Mouse (Mus musculus) brain, embryonic 14.5 days (tissue): ENCODE data around the gene Palm3.

Source experiments
- CTCF ChIP-seq: fragments of 200-500 bp; IDR thresholded peaks from 2 replicates; pipeline ENCODE4 v1.5.1; 2012; ENCODE audit warnings: inconsistent platforms, mild to moderate bottlenecking, moderate library complexity, borderline replicate concordance; ENCODE audit not compliant: insufficient read depth, insufficient read length; ENCODE audit errors: extremely low read depth
- POLR2A ChIP-seq: fragments of 200-500 bp; IDR thresholded peaks from 2 replicates; pipeline ENCODE4 v1.6.1; 2012; ENCODE audit warnings: mild to moderate bottlenecking, inconsistent platforms, borderline replicate concordance; ENCODE audit not compliant: poor library complexity, insufficient read depth, insufficient read length, severe bottlenecking; ENCODE audit errors: extremely low read depth

DNA sequence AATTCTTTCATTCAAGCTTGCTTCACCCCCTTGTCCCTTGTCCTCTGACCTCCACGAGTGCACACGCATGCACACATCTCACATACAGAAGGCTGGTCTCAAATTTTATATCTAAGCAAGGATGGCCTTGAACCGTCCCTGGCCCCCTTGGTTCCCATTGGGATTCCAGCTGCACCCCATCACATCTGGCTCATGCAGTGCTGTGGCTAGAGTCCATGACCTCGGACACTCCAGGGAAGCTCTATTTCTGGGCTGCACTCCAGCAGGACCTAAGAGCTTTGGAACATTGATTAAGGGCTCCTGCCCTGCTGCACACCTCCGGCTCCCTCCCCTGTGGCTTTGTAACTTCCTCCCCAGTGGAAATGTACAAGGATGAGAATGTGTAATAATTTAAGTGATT lies 16.7 kb downstream of the Palm3 start:
- TF ChIP-seq CTCF (no peak), POLR2A (no peak)
